Mouse (Mus musculus) inflammation-experienced regulatory T-cells, adult 6 months (primary cell): ENCODE data around the gene Ankrd50. TPM values are rescaled to one million over a fixed set of nuclear protein-coding genes. Genes with fewer than 3 reads are reported as not detected.

Experiments used
- ATAC-seq: one replicate; pipeline ENCODE4 v1.8.0; 2017
- polyA plus RNA-seq, 3 experiments: library from polyadenylated mRNA; unstranded; fragments of 100-300 nt; shearing (Covaris generic); gene quantifications; one replicate each; pipeline ENCODE4 v1.2.1; 2017

Gene Ankrd50
- polyA plus RNA-seq, 3 experiments from 2014 or later: 4.6 to 8.0 (median 6.4) TPM

DNA sequence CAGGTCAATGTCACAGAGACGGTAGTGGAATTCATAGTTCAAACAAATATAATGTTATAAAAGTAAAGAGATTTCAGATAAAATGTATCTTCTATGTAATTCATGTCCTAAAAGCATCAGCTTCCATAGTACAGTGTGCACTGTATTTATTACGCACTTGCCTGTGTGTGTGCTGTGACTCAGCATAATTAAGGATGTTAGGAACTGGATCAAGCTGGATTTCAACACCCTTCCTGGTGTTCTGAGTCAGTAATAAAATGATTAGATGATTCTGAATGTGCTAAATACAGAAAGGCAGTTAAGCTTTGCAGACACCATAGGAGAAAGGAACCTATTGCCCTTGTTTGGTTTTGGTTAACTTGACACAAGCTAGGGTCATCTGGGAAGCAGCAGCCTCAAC is 21.5 kb downstream of the Ankrd50 start:
- ATAC-seq: no peak

DNA sequence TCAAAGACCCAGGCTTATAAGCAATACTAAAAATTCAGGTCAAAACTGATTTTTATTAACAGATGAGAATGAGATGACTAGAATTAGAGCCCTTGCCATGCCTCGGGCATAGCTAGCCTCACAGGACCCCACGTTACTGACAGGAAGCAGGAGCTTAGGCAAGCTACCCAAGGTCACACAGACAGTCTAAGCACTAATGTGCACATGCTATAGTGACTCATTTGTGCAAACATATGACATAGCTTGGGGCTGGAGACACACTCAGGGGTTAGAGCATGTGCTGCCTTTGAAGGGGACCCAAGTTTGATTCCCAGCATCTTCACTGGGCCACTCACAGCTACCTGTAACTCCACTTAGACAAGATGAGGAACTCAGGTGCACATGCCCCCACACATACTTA is 22.9 kb downstream of the Ankrd50 start:
- no peak for ATAC-seq

DNA sequence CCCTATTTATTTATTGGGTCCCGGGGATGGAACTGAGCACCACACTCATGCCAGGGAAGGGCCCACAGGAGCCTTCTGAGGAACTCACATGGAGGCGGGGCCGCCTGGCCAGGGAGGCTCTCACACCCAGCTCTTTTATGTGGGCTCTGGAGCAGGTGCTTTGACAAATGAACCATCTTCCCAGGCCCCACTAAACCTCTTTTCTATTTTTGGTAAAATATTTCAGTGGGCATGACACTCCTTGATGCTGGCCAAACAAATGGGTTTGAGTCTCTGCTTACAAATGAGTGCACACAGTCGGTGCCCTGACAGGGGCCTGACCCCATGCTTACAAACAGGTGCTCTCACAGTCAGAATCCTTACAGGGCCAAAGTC is 24.4 kb downstream of the Ankrd50 start:
- no peak for ATAC-seq

DNA sequence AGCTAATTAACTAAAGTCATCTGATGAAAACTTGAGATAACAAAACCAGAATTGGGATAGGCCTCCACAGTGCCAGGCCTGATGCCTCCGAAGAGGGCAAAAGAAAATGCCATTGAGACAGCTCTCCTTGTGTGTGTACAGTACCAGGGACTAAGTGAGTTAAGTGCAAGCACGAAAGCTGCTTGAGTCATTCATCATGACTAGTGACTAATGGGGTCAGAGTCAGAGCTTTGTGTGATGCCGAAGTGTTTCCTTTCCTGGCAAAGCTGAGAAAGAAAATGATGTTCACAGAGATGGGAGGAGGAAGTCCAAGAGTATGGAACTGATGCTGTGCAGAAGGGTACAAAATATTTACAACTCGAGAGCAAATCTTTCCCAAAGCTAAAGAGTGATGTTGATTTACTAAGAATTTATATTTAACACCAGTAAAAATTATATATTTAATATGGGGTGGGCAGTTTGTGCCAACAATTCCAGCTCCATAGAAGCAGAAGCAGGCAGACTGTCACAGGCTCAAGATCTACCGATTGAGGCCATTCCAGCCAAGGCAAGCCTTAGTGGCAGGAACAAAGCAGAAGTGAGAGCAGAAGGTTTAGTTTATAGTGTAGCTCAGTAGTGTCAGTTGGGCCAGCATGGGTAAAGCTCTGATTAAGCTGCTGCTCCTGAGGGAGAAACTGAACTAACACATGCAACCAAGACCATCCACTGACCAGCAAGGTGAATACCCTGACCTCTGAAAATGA is 25.0 kb downstream of the Ankrd50 start:
- ATAC-seq: no peak

DNA sequence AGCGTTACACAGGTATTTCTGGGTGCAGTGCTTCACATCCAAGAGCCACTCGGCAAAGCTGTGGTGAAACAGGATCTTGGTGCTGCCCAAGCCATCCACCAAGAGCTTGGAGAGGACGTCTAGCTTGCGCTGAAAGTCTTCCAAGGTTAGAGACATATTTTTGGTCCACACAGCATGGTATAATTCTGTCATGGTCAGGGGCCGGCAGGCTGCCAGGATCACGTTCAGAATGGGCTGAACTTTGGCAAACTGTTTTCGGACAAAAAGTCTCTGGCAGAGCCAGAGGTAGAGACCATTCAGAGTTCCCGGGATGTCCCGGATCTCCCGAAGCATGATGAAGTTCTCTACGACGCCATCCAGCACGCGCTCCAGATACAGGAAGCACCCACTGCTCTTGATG is 27.6 kb downstream of the Ankrd50 start:
- ATAC-seq: no peak

DNA sequence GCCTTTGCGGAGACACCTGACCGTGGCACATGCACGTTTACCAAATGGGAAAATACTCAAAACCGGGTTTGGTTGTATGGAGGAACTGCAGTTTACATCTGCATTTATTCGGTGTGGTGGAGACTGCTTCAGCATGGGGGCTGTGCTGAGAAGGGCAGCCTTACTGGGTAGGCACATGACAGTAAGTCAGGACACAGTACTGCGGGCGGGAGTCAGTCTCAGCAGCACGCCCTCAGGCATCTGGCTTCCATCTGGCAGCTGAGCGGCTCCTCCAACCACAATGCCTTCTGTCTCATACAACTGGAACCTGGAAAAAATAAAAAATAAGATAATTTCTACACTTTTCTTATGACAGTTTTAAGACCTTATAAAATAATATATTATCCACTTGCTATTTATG is 32.4 kb downstream of the Ankrd50 start:
- no peak for ATAC-seq

DNA sequence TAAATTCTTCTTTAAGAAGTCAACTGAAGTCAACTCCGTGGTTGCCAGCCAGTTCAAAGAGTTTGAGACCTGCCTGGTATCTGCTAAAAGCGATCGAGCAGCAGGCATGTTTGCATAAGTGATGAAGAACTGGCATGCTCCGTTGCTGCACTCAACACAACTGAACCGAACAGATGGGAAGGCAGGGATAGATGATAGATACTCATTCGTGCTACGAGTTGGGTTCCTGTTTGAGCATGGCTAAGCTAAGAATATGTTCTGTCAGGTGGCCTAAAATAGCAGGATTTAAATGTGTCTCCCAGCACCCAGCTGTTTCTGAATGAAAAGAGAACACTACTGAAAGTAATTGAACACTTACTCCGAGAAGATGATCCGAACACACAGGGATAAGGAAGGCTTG is 38.1 kb downstream of the Ankrd50 start:
- ATAC-seq: no peak

DNA sequence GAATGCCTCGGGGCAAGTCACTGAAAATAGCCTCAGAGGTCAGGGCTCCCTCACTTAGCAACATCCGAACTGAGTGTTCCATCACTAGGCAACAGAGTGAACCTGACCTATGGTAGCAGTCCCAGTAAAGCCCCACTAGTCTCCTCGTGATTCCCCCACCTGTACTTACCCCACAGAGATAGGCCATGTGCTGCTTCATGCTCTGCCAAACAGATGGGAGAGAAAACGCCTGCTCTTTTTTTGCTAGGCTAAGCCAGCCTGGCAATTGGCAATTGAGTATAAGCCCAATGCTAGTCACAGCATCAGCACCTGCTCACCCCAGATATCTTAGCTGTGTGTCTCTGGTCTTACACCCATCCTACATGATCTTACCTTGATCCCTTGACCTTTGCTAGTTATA is 40.8 kb downstream of the Ankrd50 start:
- ATAC-seq: no peak

DNA sequence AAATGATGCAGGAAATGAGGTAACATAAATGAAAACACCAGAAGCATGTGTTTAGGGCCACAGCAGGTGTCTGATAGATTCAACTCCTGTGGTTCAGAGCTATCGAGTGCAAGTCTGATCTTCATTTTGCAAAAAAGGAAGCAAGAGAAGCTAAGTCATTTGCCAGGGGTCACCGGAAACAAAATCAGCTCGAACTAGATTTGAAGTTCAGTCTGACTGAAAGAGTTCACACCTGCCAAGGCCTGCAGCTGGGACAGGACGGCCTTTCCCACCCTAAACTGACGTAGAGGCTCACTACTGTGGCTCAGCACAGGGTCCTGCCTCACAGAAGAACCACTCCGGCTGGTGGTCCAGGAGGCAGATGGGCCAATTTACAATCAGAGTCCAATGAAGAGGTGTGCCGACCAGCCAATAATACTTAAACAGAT is 44.1 kb downstream of the Ankrd50 start:
- ATAC-seq: peak; percentile 47

DNA sequence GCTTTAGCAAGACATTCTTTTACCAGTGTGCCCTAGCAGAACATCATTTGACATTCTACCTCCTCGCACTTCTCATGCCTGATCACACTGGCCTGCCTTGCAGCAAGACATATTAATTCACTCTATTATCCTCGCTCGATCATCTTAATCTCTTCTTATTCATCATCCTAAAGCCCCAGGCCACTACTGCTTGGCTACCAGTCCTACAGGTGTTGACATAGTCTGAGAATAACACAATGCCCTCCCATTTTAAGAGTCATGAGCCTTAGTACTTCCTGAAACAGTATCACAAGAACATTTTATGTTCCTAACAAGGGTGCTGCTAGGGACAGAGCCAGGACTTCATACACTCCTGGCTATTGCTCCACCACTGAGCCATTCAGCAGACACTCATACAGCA is 48.0 kb downstream of the Ankrd50 start:
- ATAC-seq: no peak

DNA sequence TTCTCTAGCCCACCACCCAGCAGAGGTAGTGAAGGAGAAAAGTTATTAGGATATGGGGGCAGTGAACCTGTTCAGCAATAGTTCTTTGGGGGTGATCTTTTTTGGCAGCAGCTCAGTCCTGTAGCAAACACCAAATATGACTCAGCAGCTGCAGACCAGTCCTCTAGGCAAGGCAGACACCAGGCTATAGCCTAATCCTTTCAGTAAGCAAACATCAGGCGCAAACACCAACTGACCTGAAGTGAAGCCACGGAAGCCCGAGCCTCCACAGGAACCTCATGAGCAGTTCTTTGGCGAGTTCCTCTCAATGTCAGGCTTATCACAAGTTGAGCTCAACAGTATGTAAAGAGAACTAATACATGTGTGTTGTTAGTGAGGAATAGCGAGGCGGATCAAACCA is 48.8 kb downstream of the Ankrd50 start:
- no peak for ATAC-seq

DNA sequence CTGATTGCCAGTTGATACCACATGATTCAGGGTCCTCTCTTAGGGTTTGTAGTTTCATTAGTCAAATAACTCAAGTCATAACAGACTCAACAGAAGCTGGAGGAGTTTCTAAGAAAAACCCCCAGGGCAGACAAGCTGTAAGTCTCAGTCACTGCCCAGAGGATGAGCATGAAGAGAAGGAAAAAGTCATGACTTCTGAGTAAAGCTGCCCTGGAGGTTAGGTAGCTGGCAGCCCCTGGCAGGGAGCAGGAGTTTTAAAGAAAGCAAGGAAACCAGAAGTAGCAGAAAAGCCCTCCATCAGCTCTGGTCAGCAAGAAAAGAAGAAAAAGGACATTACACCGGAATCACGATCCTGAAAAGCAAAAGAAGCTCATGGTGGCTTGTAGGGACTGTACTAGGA is 50.2 kb downstream of the Ankrd50 start:
- ATAC-seq: no peak

DNA sequence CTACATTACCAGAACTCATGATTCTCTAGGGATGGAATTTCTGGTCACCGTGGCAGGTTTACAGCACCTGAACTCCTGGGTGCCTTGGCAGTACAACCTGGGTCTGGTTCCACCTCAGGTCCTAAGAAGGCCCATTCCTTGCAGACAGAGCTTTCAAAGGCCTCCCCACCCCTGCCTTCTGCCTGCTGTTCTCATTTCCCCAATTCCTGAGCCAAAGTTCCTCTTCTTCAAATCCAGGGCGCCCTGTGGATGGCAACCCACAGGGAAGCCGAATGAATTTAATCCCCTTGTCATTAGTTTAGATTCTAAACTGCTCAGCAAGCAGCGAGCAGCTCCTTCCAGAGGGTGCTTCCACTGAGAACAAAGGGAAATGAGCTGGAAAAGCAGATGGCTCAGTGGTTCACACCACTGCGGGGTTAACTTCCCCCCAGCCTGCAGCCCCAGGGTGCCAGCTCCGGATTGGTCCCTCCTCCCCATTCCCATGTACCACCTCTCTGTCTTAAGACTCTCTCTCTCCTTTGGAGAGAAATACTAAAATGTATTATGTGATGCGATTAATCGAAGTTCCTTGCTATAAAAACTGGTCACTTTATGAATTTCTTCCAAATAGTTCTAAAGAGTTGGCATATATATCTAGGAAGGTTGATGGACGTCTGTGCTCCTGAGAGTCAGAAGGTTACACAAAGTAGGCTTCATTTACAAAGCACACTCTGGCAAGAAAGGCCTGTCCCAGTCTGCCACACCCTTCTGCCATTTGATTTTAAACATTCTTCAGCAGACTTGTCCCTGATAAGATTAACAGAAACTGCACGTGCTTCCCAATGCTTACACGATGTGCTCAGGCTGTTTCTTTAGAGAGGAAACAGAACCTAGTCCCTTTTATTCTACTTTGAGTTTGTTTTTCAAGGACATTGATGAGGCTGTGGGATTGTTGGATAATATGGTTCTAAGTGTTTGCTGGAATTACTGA is 50.9 kb downstream of the Ankrd50 start:
- no peak for ATAC-seq

DNA sequence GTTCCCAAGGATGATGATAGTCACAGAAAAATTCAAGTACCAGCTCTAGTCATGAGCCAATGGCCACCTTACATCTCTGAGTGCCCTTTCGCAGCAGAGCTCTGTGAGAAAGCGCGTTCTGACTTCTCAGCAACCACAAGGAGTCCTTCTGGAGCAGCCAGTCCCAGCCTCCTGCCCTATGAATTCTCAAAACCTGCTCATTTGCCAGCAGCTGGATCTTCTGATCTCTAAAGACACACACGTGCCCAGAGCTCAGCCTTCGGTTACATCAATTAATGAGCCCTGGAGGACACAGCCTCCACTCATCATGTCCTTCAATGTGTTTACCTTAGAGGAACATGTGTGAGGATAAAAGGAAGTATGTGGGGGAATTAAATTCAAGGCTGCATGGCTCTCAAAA is 53.2 kb downstream of the Ankrd50 start:
- ATAC-seq: no peak

DNA sequence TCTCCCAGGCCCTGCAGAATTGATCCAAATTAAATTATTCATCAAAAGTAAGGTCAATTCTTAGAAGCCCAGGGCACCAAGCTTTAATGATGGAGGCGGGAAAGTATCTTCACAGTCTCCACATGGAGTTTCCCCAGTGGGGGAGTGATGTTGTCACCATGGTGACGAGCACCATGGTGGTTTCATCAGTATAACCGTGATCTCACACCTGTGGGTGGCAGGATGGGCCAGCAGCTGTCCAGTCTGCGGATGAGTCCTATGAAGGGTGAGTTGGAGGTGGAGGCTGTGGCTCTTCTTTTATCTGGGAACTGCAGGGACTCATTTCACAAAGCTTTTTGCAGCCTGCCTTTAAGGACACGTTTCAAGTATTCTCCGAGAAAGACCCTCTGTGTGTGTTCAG is 53.6 kb downstream of the Ankrd50 start:
- ATAC-seq: peak; percentile 96

DNA sequence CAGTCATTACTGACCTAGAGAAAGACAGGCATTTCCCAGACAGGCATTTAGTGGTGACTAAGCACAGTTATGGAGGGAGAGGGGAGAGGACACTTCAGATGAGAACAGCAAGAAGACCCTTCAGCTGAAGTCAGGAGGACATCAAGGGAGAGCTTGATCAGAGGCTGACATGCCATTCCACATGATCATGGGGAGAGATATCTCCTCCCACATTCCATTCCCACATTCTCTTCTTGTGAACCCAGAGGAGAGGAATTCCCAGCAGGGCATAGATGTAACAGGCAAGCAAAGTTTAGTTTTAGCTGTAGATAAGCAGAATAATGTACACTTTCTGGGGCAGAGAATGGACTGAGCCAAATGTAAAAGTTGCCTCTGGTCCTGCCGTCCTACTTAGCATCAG is 57.4 kb downstream of the Ankrd50 start:
- ATAC-seq: no peak

DNA sequence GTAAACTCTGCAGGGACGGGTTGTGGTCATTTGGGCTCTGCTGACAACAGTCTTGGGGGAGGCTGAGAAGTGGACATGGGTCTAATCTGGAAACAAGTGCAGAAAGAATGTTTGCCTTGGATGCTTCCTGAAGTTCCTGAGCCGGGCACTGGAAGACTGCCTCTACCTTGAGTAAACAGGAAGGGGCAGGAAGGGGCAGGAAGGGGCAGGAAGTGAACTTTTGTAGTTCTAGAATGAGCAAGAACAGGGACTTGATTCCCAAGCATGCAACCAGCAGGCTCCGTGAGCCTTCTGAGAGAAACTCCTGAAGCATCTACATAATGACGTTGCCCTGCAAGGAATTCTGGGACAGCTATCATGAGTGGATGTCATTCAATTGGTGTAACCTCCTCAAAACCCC is 60.7 kb downstream of the Ankrd50 start:
- no peak for ATAC-seq

DNA sequence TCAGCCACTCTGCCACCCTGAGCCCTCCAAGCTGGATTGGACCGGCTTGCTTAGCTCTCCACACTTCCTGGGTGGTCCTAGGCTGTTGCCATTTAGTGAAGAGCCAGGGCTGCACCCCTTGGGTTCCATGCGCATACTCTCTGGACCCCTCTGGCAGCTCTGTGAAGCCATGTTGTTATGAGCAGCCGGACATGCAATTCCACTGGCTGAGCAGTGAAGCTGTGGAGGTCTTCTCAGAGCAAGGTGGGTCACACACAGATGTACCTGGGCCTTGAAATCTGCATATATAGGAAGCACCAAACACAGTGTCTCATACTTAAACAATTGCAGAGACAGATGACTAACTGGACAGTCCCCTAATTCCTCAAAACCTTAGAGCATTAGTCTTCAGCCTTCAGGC is 64.7 kb downstream of the Ankrd50 start:
- ATAC-seq: no peak

DNA sequence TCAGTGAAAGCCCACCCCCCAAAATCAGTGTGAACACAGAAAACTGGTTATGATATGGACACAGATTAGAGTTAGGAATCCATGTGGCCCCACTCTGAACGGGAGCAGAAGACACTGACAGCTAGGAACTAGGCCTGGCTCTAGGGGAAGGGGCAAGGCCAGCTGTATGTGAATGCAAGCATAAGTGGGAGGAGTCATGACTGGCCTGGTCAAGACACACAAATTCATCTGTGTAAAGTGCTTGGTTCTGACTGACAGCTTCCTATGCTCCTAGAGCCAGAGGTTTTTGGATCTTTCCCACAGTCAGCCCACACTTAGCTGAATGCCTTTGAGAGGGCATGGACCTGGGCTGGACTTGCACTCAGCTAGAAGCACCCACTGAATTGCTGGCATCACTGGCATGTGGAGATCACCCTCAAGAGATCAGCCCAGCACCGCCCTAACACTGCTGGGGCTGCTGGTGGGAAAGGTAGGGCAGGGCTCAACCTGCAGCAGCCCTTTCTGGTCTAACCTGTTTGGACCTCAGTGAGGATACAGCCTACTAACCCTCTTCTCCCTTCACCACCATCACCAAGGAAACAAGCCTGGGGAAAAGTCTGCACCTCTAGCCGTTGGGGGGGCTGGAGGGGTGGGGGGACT is 69.2 kb downstream of the Ankrd50 start:
- ATAC-seq: no peak
